In genomic region chr1:137692525-137692924, GRCm38 (mm10) we compare ENCODE assay signal across 18 mouse cellular contexts.
A peak's percentile ranks its signal among the peaks of the same experiment; 100 is the strongest.
DNase-seq lines count a peak whose midpoint lies in the region; ATAC-seq and TF ChIP-seq lines count a peak whose summit lies in the region.
"Had no signal": no experiment of that assay in that cellular context is flagged by ENCODE, and none has a peak within 500 bp of the region (broad histone marks: within the 10 kb centered on the region; RNA-seq: fewer than 3 reads in every experiment).

No protein-coding gene starts in this region.

- H3K27ac ChIP-seq in forebrain, postnatal 0 days (ENCODE audit: low read depth, low read length), result no peak overlapping the region
- H3K27ac ChIP-seq: heart, embryonic 13.5 days; kidney, embryonic 15.5 days; liver, embryonic 14.5 days; macrophage had no signal

- no peaks in the 10 kb centered on the region for H3K27me3 ChIP-seq in forebrain, postnatal 0 days (ENCODE audit: insufficient read depth, low read length)
- H3K27me3 ChIP-seq: CH12.LX; heart, embryonic 13.5 days; kidney, embryonic 15.5 days had no signal

- H3K9ac ChIP-seq in forebrain, postnatal 0 days, result no peak overlapping the region
- H3K9ac ChIP-seq: heart, embryonic 13.5 days; kidney, embryonic 15.5 days; liver, embryonic 14.5 days had no signal

- no peak for TF ChIP-seq CTCF in forebrain, postnatal 0 days (IDR thresholded peaks at IDR 0.05; ENCODE audit: low read depth)

- no peaks in the 10 kb centered on the region for H3K9me3 ChIP-seq in forebrain, postnatal 0 days (ENCODE audit: low read length)
- H3K9me3 ChIP-seq: heart, embryonic 13.5 days; kidney, embryonic 15.5 days had no signal

- intact Hi-C loops in left cerebral cortex, postnatal 4 days (cut with DNase I), result no loop called here

- ATAC-seq in forebrain, postnatal 0 days, result peak; percentile 48; the same call in 1 of the 2 replicates
- ATAC-seq: hindbrain, embryonic 16.5 days; intestine, postnatal 0 days had no signal

- H3K4me2 ChIP-seq in forebrain, postnatal 0 days (ENCODE audit: low read depth), result no peak overlapping the region
- H3K4me2 ChIP-seq: heart, embryonic 13.5 days; kidney, embryonic 15.5 days; midbrain, embryonic 11.5 days had no signal

- no peak overlapping the region for H3K4me3 ChIP-seq in forebrain, postnatal 0 days (ENCODE audit: low read depth, low read length)
- H3K4me3 ChIP-seq: heart, embryonic 13.5 days; kidney, embryonic 15.5 days had no signal

- no peaks in the 10 kb centered on the region for H3K36me3 ChIP-seq in forebrain, postnatal 0 days (ENCODE audit: insufficient read depth)
- H3K36me3 ChIP-seq: heart, embryonic 13.5 days; kidney, embryonic 15.5 days had no signal

- peak; percentile 62 to 63 for DNase-seq in cerebellum, postnatal 10 days
- no peak for DNase-seq in cerebellum, adult 9-11 months
- peak; percentile 26 for DNase-seq in left cerebral cortex, postnatal 4 days
- no peak for DNase-seq in left cerebral cortex, adult 9 months (ENCODE audit: low spot score in 2 of 2)
- peak; percentile 33 for DNase-seq in Muller cell, postnatal 12 days (ENCODE audit: inconsistent ontology term)
- no peak for DNase-seq in forebrain, postnatal 0 days
- no peak for DNase-seq in spleen, adult 12 weeks (ENCODE audit: low spot score)
- DNase-seq: cerebellum, adult 9-10 months; heart, adult 18-20 months; heart, postnatal 36 days had no signal

- H3K4me1 ChIP-seq in forebrain, postnatal 0 days (ENCODE audit: insufficient read depth), result no peaks in the 10 kb centered on the region

- 28% methylated on average over 2 of the region's 2 CpGs for WGBS in forebrain, postnatal 0 days

Comparison
In these comparisons a context has a peak if more than half of its experiments do, and no peak if none do; other contexts are left out.
1. DNase-seq: peak in cerebellum, postnatal 10 days (2 of 2), left cerebral cortex, postnatal 4 days (single experiment) and Muller cell, postnatal 12 days (single experiment); none in cerebellum, adult 9-11 months (single experiment), left cerebral cortex, adult 9 months (0 of 2), forebrain, postnatal 0 days (single experiment) and spleen, adult 12 weeks (single experiment).